ENCODE assay signal across 24 mouse cellular contexts in the genomic region with DNA sequence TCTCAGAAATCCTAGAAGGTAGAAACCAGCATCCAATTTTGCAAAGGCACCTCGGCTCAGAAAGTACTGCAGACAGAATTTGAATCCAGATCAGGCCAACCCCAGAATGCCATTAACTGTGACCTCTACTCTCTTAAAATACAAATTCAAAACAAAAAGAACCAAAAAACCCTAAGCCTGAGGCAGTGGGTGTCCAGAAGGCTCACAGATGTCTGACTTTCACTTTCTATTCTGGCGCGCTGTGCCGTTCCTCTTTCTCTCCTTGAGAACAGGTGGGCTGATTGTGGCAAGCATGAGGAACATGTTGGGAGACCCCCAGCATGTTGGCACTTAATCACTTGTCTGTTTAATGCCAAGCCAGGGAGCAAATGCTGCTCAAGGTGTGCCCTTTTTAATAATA.
DNase-seq lines count a peak whose midpoint lies in the region; ATAC-seq and TF ChIP-seq lines count a peak whose summit lies in the region.
"Had no signal": no experiment of that assay in that cellular context is flagged by ENCODE, and none has a peak within 500 bp of the region (broad histone marks: within the 10 kb centered on the region; RNA-seq: fewer than 3 reads in every experiment).

No protein-coding gene starts in this region.

- H3K79me2 ChIP-seq in CH12.LX (replicated peaks; ENCODE audit: control insufficient read depth, extremely low read depth, insufficient read depth, poor library complexity, severe bottlenecking) = no peaks in the 10 kb centered on the region

- peak; percentile 79; the same call in 1 of the 2 replicates for ATAC-seq in neutrophil, adult 5-6 weeks (ENCODE audit: extremely low read depth, insufficient number of reproducible peaks, low FRiP score, poor library complexity, severe bottlenecking)
- no peak for ATAC-seq in kidney, embryonic 16.5 days (ENCODE audit: low FRiP score, low TSS enrichment)
- ATAC-seq in frontal cortex, adult (ENCODE audit: low TSS enrichment) = no peak
- ATAC-seq: midbrain, embryonic 16.5 days had no signal

- TF ChIP-seq RAD21 in CH12.LX (IDR thresholded peaks at IDR 0.05; ENCODE audit: low read depth, low read length) = no peak

- no peak for TF ChIP-seq CTCF in spleen, adult 2 months (IDR thresholded peaks at IDR 0.05; ENCODE audit: extremely low read depth, insufficient read depth, insufficient read length, insufficient replicate concordance)
- no peak for TF ChIP-seq CTCF in CH12.LX (conservative IDR thresholded peaks at IDR 0.05 in 1 of 2, IDR thresholded peaks at IDR 0.05 in 1 of 2; ENCODE audit: low read depth in 2 of 2, low read length in 2 of 2)

- H3K9me3 ChIP-seq in CH12.LX (replicated peaks; ENCODE audit: low read length) = no peaks in the 10 kb centered on the region
- H3K9me3 ChIP-seq in kidney, embryonic 16.5 days (ENCODE audit: low read length) = no peaks in the 10 kb centered on the region
- H3K9me3 ChIP-seq: embryonic facial prominence, embryonic 15.5 days; forebrain, embryonic 10.5 days; heart, embryonic 10.5 days; hindbrain, embryonic 15.5 days; limb, embryonic 15.5 days; neural tube, embryonic 12.5 days had no signal

- no peaks in the 10 kb centered on the region for H3K36me3 ChIP-seq in spleen, adult 2 months (ENCODE audit: control insufficient read depth, insufficient read depth, low read length)
- H3K36me3 ChIP-seq in CH12.LX (replicated peaks in 1 of 2; ENCODE audit: control insufficient read depth in 1 of 2, insufficient read depth in 1 of 2, low read length in 1 of 2) = no peaks in the 10 kb centered on the region
- no peaks in the 10 kb centered on the region for H3K36me3 ChIP-seq in kidney, embryonic 16.5 days (ENCODE audit: insufficient read depth, low read length)
- H3K36me3 ChIP-seq: embryonic facial prominence, embryonic 15.5 days; forebrain, embryonic 10.5 days; heart, embryonic 10.5 days; hindbrain, embryonic 15.5 days; limb, embryonic 15.5 days; neural tube, embryonic 12.5 days had no signal

- H3K9ac ChIP-seq in CH12.LX (ENCODE audit: insufficient read depth, low read depth) = no peak overlapping the region
- no peak overlapping the region for H3K9ac ChIP-seq in kidney, embryonic 16.5 days (replicated peaks; ENCODE audit: low read length)
- H3K9ac ChIP-seq: embryonic facial prominence, embryonic 15.5 days; hindbrain, embryonic 15.5 days; limb, embryonic 15.5 days; neural tube, embryonic 12.5 days had no signal

- H3K4me3 ChIP-seq in spleen, adult 2 months (ENCODE audit: extremely low read depth, insufficient read depth, insufficient read length) = peak overlapping the region; percentile 43
- H3K4me3 ChIP-seq in CH12.LX (replicated peaks in 1 of 3; ENCODE audit: low read depth in 2 of 3, low read length in 2 of 3, poor library complexity in 1 of 3) = no peak overlapping the region
- no peak overlapping the region for H3K4me3 ChIP-seq in kidney, embryonic 16.5 days (ENCODE audit: low read length)
- H3K4me3 ChIP-seq: embryonic facial prominence, embryonic 15.5 days; forebrain, embryonic 10.5 days; heart, embryonic 10.5 days; hindbrain, embryonic 15.5 days; limb, embryonic 15.5 days; neural tube, embryonic 12.5 days had no signal

- no peaks in the 10 kb centered on the region for H3K27me3 ChIP-seq in spleen, adult 2 months (ENCODE audit: control insufficient read depth, insufficient read depth, low read length)
- H3K27me3 ChIP-seq in CH12.LX (replicated peaks) = no peaks in the 10 kb centered on the region
- H3K27me3 ChIP-seq in kidney, embryonic 16.5 days (ENCODE audit: insufficient read depth, low read length) = no peaks in the 10 kb centered on the region
- H3K27me3 ChIP-seq: embryonic facial prominence, embryonic 15.5 days; hindbrain, embryonic 15.5 days; limb, embryonic 15.5 days; neural tube, embryonic 12.5 days had no signal

- TF ChIP-seq EP300 in CH12.LX (IDR thresholded peaks at IDR 0.05; ENCODE audit: low read length) = peak; percentile 75

- H3K27ac ChIP-seq in spleen, adult 2 months (ENCODE audit: insufficient read depth, low read length) = peak overlapping the region; percentile 13; the same call in 1 of the 2 replicates
- H3K27ac ChIP-seq in CH12.LX (ENCODE audit: insufficient read depth, low read depth) = no peak overlapping the region
- no peak overlapping the region for H3K27ac ChIP-seq in kidney, embryonic 16.5 days (ENCODE audit: low read length)
- H3K27ac ChIP-seq: embryonic facial prominence, embryonic 15.5 days; forebrain, embryonic 10.5 days; heart, embryonic 10.5 days; hindbrain, embryonic 15.5 days; limb, embryonic 15.5 days; neural tube, embryonic 12.5 days had no signal

- peak; percentile 23 to 42 for DNase-seq in spleen, adult 2 months (ENCODE audit: low read depth in 1 of 2, low spot score in 2 of 2)
- DNase-seq in spleen, postnatal 14 days (ENCODE audit: low spot score in 2 of 2) = no peak
- peak; percentile 78 for DNase-seq in CH12.LX (ENCODE audit: extremely low read depth)
- DNase-seq in induced T-regulatory cell, adult 2 months (ENCODE audit: low read depth) = peak; percentile 69
- no peak for DNase-seq in neural tube, embryonic 10.5 days (ENCODE audit: extremely low spot score, low spot score)
- DNase-seq: adrenal gland, postnatal 10 days; cerebellum, adult 9-10 months; gastrocnemius, postnatal 14 days; heart, postnatal 14 days; kidney, adult 18-20 months; kidney, postnatal 4 days; lung, adult 18-20 months; lung, postnatal 4 days; right cerebral cortex, postnatal 14 days had no signal

- peaks cover 3% of the 10 kb centered on the region; the same call in 1 of the 2 replicates for H3K4me1 ChIP-seq in spleen, adult 2 months (ENCODE audit: control insufficient read depth, insufficient read depth, insufficient read length)
- H3K4me1 ChIP-seq in CH12.LX (ENCODE audit: control insufficient read depth in 1 of 2, insufficient read depth in 2 of 2) = peaks cover 10 to 43% of the 10 kb centered on the region in 2 experiments
- H3K4me1 ChIP-seq in kidney, embryonic 16.5 days (ENCODE audit: insufficient read depth, low read length) = no peaks in the 10 kb centered on the region
- H3K4me1 ChIP-seq: embryonic facial prominence, embryonic 15.5 days; forebrain, embryonic 10.5 days; heart, embryonic 10.5 days; hindbrain, embryonic 15.5 days; limb, embryonic 15.5 days; neural tube, embryonic 12.5 days had no signal

- H3K4me2 ChIP-seq in CH12.LX (ENCODE audit: insufficient read depth, low read depth, poor library complexity, severe bottlenecking) = peak overlapping the region; percentile 72
- no peak overlapping the region for H3K4me2 ChIP-seq in kidney, embryonic 16.5 days (replicated peaks; ENCODE audit: low read depth, low read length)
- H3K4me2 ChIP-seq: embryonic facial prominence, embryonic 15.5 days; hindbrain, embryonic 15.5 days; limb, embryonic 15.5 days; neural tube, embryonic 12.5 days had no signal

- WGBS in spleen, adult 2 months = 21% methylated on average over 4 of the region's 4 CpGs
- WGBS in kidney, embryonic 16.5 days = 82% methylated on average over 4 of the region's 4 CpGs

- no peak for TF ChIP-seq POLR2A in spleen, adult 2 months (IDR thresholded peaks at IDR 0.05; ENCODE audit: low read depth, low read length)
- TF ChIP-seq POLR2A in CH12.LX (IDR thresholded peaks at IDR 0.05; ENCODE audit: low read depth, low read length) = no peak

- in situ Hi-C loops in CH12.LX (cut with MboI; ENCODE audit: low pct_ligation_motif_present, low pct_unique_long_range_greater_than_20kb, low sequenced_read_pairs) = no loop called here

- dilution Hi-C loops in CH12.LX (cut with MboI; ENCODE audit: extremely low pct_ligation_motif_present, extremely low pct_unique_long_range_greater_than_20kb, low sequenced_read_pairs) = no loop called here

TF ChIP-seq in CH12.LX, 34 proteins besides CTCF, POLR2A, EP300 and RAD21:
- TF ChIP-seq HCFC1 (IDR thresholded peaks at IDR 0.05; ENCODE audit: low read depth, low read length) (no peak), MEF2A (IDR thresholded peaks at IDR 0.05; ENCODE audit: borderline replicate concordance, low read depth, low read length) (peak; percentile 51; the same call in 1 of the 2 replicates), BHLHE40 (IDR thresholded peaks at IDR 0.05; ENCODE audit: low read depth, low read length) (peak; percentile 34; the same call in 1 of the 2 replicates), RCOR1 (conservative IDR thresholded peaks at IDR 0.05; ENCODE audit: low read depth, low read length) (no peak), IRF4 (IDR thresholded peaks at IDR 0.05; ENCODE audit: low read depth, low read length) (peak; percentile 84), USF2 (conservative IDR thresholded peaks at IDR 0.05; ENCODE audit: low read depth, low read length) (no peak), TCF12 (IDR thresholded peaks at IDR 0.05; ENCODE audit: low read depth, low read length) (peak; percentile 82), ZKSCAN1 (IDR thresholded peaks at IDR 0.05; ENCODE audit: borderline replicate concordance, low read depth, low read length) (peak; percentile 24; the same call in 1 of the 2 replicates), USF1 (IDR thresholded peaks at IDR 0.05; ENCODE audit: low read depth, low read length) (no peak), MAX (IDR thresholded peaks at IDR 0.05; ENCODE audit: low read length) (peak; percentile 31; the same call in 1 of the 2 replicates), ETS1 (conservative IDR thresholded peaks at IDR 0.05; ENCODE audit: low read depth, low read length) (peak; percentile 72), SMC3 (IDR thresholded peaks at IDR 0.05; ENCODE audit: low read depth, low read length) (no peak), SIN3A (IDR thresholded peaks at IDR 0.05; ENCODE audit: low read length) (no peak), E2F4 (IDR thresholded peaks at IDR 0.05; ENCODE audit: insufficient replicate concordance, low read depth, low read length) (0 out of 2 replicates have a peak, but pooled peaks have one; percentile 28)
TF ChIP-seq in CH12.LX: peak in this region for 8.

Comparison
In these comparisons a context has a peak if more than half of its experiments do, and no peak if none do; other contexts are left out.
1. DNase-seq: peak in spleen, adult 2 months (2 of 2), CH12.LX (single experiment) and induced T-regulatory cell, adult 2 months (single experiment); none in spleen, postnatal 14 days (0 of 2) and neural tube, embryonic 10.5 days (single experiment).